Mouse (Mus musculus): ENCODE measurements at regions not wholly inside any gene's neighbourhood (a gene's known extent, or its start where the extent isn't known, plus 50 kb on each side); places are given as distances from the start of the nearest gene placed in this dataset.

GRCm38 (mm10) chr11:19073265-19073664, 54.5 kb upstream of the Meis1 start:
- DNase-seq, result no peak

GRCm38 (mm10) chr11:19073887-19074564, 55.2 kb upstream of the Meis1 start:
- DNase-seq, result no peak

GRCm38 (mm10) chr11:19091101-19091857, 72.5 kb upstream of the Meis1 start:
- no peak for DNase-seq

- no peak for DNase-seq
Measured at GRCm38 (mm10) chr11:19092967-19093745, 74.4 kb upstream of the Meis1 start.

GRCm38 (mm10) chr11:19093749-19094148, 75.0 kb upstream of the Meis1 start:
- DNase-seq, result no peak

- DNase-seq, result no peak
Measured at GRCm38 (mm10) chr11:19094183-19094582, 75.4 kb upstream of the Meis1 start.

GRCm38 (mm10) chr11:19102981-19103568, 84.3 kb upstream of the Meis1 start:
- DNase-seq, result no peak

- no peak for DNase-seq
Measured at GRCm38 (mm10) chr11:19107180-19107579, 88.4 kb upstream of the Meis1 start.

- no peak for DNase-seq
Measured at GRCm38 (mm10) chr11:19109055-19109454, 90.3 kb upstream of the Meis1 start.

GRCm38 (mm10) chr11:19111916-19112575, 93.3 kb upstream of the Meis1 start:
- DNase-seq, result no peak

- DNase-seq, result no peak
Measured at GRCm38 (mm10) chr11:19117121-19117520, 98.3 kb upstream of the Meis1 start.

GRCm38 (mm10) chr11:19118258-19118657, 99.5 kb upstream of the Meis1 start:
- DNase-seq, result no peak

GRCm38 (mm10) chr11:19119927-19120827, 101.4 kb upstream of the Meis1 start:
- no peak for DNase-seq

GRCm38 (mm10) chr11:19120871-19121270, 102.1 kb upstream of the Meis1 start:
- no peak for DNase-seq

GRCm38 (mm10) chr11:19135375-19136050, 116.7 kb upstream of the Meis1 start:
- DNase-seq, result no peak

- no peak for DNase-seq
Measured at GRCm38 (mm10) chr11:19138423-19138822, 119.6 kb upstream of the Meis1 start.

GRCm38 (mm10) chr11:19138831-19139230, 120.0 kb upstream of the Meis1 start:
- no peak for DNase-seq

GRCm38 (mm10) chr11:19143267-19144000, 124.6 kb upstream of the Meis1 start:
- DNase-seq, result no peak

- DNase-seq, result no peak
Measured at GRCm38 (mm10) chr11:19144506-19144905, 125.7 kb upstream of the Meis1 start.

- DNase-seq, result no peak
Measured at GRCm38 (mm10) chr11:19145263-19145662, 126.5 kb upstream of the Meis1 start.

Data from liver (tissue).